Mouse (Mus musculus) E14TG2a.4 (cell line): Measurements from ENCODE around the gene Spata9.

ENCODE experiments used
- CTCF ChIP-seq: conservative IDR thresholded peaks from 2 replicates; pipeline ENCODE4 v1.5.1; 2014; ENCODE audit warnings: low read length
- NANOG ChIP-seq: IDR thresholded peaks from 2 replicates; pipeline ENCODE4 v1.6.1; 2014; ENCODE audit warnings: borderline replicate concordance, low read length, mixed read lengths

- TF ChIP-seq CTCF = no peak
- no peak for TF ChIP-seq NANOG
These were observed 57.6 kb downstream of the Spata9 start for GRCm38 (mm10) chr13:76024588-76024987.
